Mouse (Mus musculus) gastrocnemius, postnatal 4 days (tissue): ENCODE data around the gene Crot. TPM values are rescaled to one million over a fixed set of nuclear protein-coding genes. Genes with fewer than 3 reads are reported as not detected.

Experiments
- total RNA-seq, 2 experiments: library from RNA; stranded (reverse); gene quantifications; 2 replicates each; pipeline ENCODE4 v1.2.3; 2021

Gene Crot
- total RNA-seq, 2 experiments from 2014 or later: 33.1 to 39.9 TPM

Other genes with a start within 250 kb of the Crot start
- 1 to 10 TPM; 1.8 to 2.5 TPM for gene Abcb1b, start 199.2 kb downstream of the Crot start, total RNA-seq
- 1 to 10 TPM; 6.2 to 6.7 TPM for gene Abcb4, start 103.6 kb downstream of the Crot start, total RNA-seq
- gene Tmem243, start 103.3 kb upstream of the Crot start, total RNA-seq: 1 to 10 TPM; 3.8 to 4.9 TPM
- 10 to 100 TPM; 19.1 to 25.1 TPM for gene Dmtf1, start 164.5 kb upstream of the Crot start, total RNA-seq